Mouse (Mus musculus): ENCODE measurements around the gene Mypop. TPM values are rescaled to one million over a fixed set of nuclear protein-coding genes. Genes with fewer than 3 reads are reported as not detected.

The Mypop gene
- polyA plus RNA-seq, 1 experiment from 2014 or later, result 4.2 TPM

Other genes with a start within 250 kb of the Mypop start
- not detected in 2 replicates for gene Psg19, start 192.7 kb upstream of the Mypop start, polyA plus RNA-seq (2015; fragmentation: Nextera tagmentation; extraction: Ambion mirVana)
- gene Psg17, start 169.6 kb upstream of the Mypop start, polyA plus RNA-seq (2015; fragmentation: Nextera tagmentation; extraction: Ambion mirVana), result not detected in 2 replicates
- gene Mill2, start 151.3 kb upstream of the Mypop start, polyA plus RNA-seq (2015; fragmentation: Nextera tagmentation; extraction: Ambion mirVana), result 0.40 and 0.44 TPM in 2 replicates
- 9.2 and 12.8 TPM in 2 replicates for gene Pglyrp1, start 119.9 kb upstream of the Mypop start, polyA plus RNA-seq (2015; fragmentation: Nextera tagmentation; extraction: Ambion mirVana)
- gene Ccdc61, start 80.8 kb upstream of the Mypop start, polyA plus RNA-seq (2015; fragmentation: Nextera tagmentation; extraction: Ambion mirVana), result 20.0 and 23.6 TPM in 2 replicates
- 16.5 and 18.6 TPM in 2 replicates for gene Nova2, start 65.4 kb upstream of the Mypop start, polyA plus RNA-seq (2015; fragmentation: Nextera tagmentation; extraction: Ambion mirVana)
- gene Nanos2, start 3.8 kb upstream of the Mypop start, polyA plus RNA-seq (2015; fragmentation: Nextera tagmentation; extraction: Ambion mirVana), result 0.26 and 0.58 TPM in 2 replicates
- 21.6 and 29.4 TPM in 2 replicates for gene Irf2bp1, start 12.8 kb downstream of the Mypop start, polyA plus RNA-seq (2015; fragmentation: Nextera tagmentation; extraction: Ambion mirVana)
- gene Foxa3, start 32.3 kb downstream of the Mypop start, polyA plus RNA-seq (2015; fragmentation: Nextera tagmentation; extraction: Ambion mirVana), result not detected in 2 replicates
- gene Sympk, start 33.1 kb downstream of the Mypop start, polyA plus RNA-seq (2015; fragmentation: Nextera tagmentation; extraction: Ambion mirVana), result 31.8 and 37.2 TPM in 2 replicates
- gene Rsph6a, start 63.4 kb downstream of the Mypop start, polyA plus RNA-seq (2015; fragmentation: Nextera tagmentation; extraction: Ambion mirVana), result 0.09 TPM in 1 of 2 replicates, not detected in the other
- gene Dmwd, start 85.0 kb downstream of the Mypop start, polyA plus RNA-seq (2015; fragmentation: Nextera tagmentation; extraction: Ambion mirVana), result 25.3 TPM in 2 replicates
- 8.8 and 15.6 TPM in 2 replicates for gene Dmpk, start 92.6 kb downstream of the Mypop start, polyA plus RNA-seq (2015; fragmentation: Nextera tagmentation; extraction: Ambion mirVana)
- 2.7 and 3.2 TPM in 2 replicates for gene Six5, start 103.3 kb downstream of the Mypop start, polyA plus RNA-seq (2015; fragmentation: Nextera tagmentation; extraction: Ambion mirVana)
- 1.6 and 1.9 TPM in 2 replicates for gene Gm4969, start 127.1 kb downstream of the Mypop start, polyA plus RNA-seq (2015; fragmentation: Nextera tagmentation; extraction: Ambion mirVana)
- gene Fbxo46, start 128.6 kb downstream of the Mypop start, polyA plus RNA-seq (2015; fragmentation: Nextera tagmentation; extraction: Ambion mirVana), result 19.6 and 20.6 TPM in 2 replicates
- 22.5 and 23.9 TPM in 2 replicates for gene Qpctl, start 158.0 kb downstream of the Mypop start, polyA plus RNA-seq (2015; fragmentation: Nextera tagmentation; extraction: Ambion mirVana)
- 124 and 126 TPM in 2 replicates for gene Snrpd2, start 158.5 kb downstream of the Mypop start, polyA plus RNA-seq (2015; fragmentation: Nextera tagmentation; extraction: Ambion mirVana)
- 2.6 and 3.4 TPM in 2 replicates for gene Gipr, start 174.9 kb downstream of the Mypop start, polyA plus RNA-seq (2015; fragmentation: Nextera tagmentation; extraction: Ambion mirVana)
- 6.3 and 10.0 TPM in 2 replicates for gene Eml2, start 185.2 kb downstream of the Mypop start, polyA plus RNA-seq (2015; fragmentation: Nextera tagmentation; extraction: Ambion mirVana)
- gene Gpr4, start 221.3 kb downstream of the Mypop start, polyA plus RNA-seq (2015; fragmentation: Nextera tagmentation; extraction: Ambion mirVana), result 1.8 and 1.9 TPM in 2 replicates
- 39.4 and 40.5 TPM in 2 replicates for gene Opa3, start 237.1 kb downstream of the Mypop start, polyA plus RNA-seq (2015; fragmentation: Nextera tagmentation; extraction: Ambion mirVana)

Data from midbrain, embryonic 13.5 days (tissue).